Mouse (Mus musculus): ENCODE data around the gene Cd69.

Cd69 gene

GRCm38 (mm10) chr6:129248243-129248642 lies 27.0 kb downstream of the Cd69 start:
- no peak for DNase-seq (ENCODE audit: extremely low read depth, low read depth, low spot score)

GRCm38 (mm10) chr6:129246992-129247391 lies 28.2 kb downstream of the Cd69 start:
- DNase-seq (ENCODE audit: extremely low read depth, low read depth, low spot score) = no peak

GRCm38 (mm10) chr6:129245793-129246192 lies 29.4 kb downstream of the Cd69 start:
- no peak for DNase-seq (ENCODE audit: extremely low read depth, low read depth, low spot score)

- no peak for DNase-seq (ENCODE audit: extremely low read depth, low read depth, low spot score)
Measured at GRCm38 (mm10) chr6:129241907-129242306, 33.3 kb downstream of the Cd69 start.

- DNase-seq (ENCODE audit: extremely low read depth, low read depth, low spot score) = no peak
Measured at GRCm38 (mm10) chr6:129241471-129241870, 33.8 kb downstream of the Cd69 start.

- no peak for DNase-seq (ENCODE audit: extremely low read depth, low read depth, low spot score)
Measured at GRCm38 (mm10) chr6:129239564-129240248, 35.5 kb downstream of the Cd69 start.

GRCm38 (mm10) chr6:129238275-129239038 lies 36.8 kb downstream of the Cd69 start:
- DNase-seq (ENCODE audit: extremely low read depth, low read depth, low spot score) = no peak

- DNase-seq (ENCODE audit: extremely low read depth, low read depth, low spot score) = no peak
Measured at GRCm38 (mm10) chr6:129237350-129238274, 37.6 kb downstream of the Cd69 start.

GRCm38 (mm10) chr6:129236652-129237342 lies 38.4 kb downstream of the Cd69 start:
- peak; percentile 98 for DNase-seq (ENCODE audit: extremely low read depth, low read depth, low spot score)

GRCm38 (mm10) chr6:129235855-129236461 lies 39.3 kb downstream of the Cd69 start:
- DNase-seq (ENCODE audit: extremely low read depth, low read depth, low spot score) = peak; percentile 88

GRCm38 (mm10) chr6:129234456-129235360 lies 40.5 kb downstream of the Cd69 start:
- DNase-seq (ENCODE audit: extremely low read depth, low read depth, low spot score) = no peak

GRCm38 (mm10) chr6:129233955-129234369 lies 41.3 kb downstream of the Cd69 start:
- DNase-seq (ENCODE audit: extremely low read depth, low read depth, low spot score) = no peak

GRCm38 (mm10) chr6:129233366-129233954 lies 41.8 kb downstream of the Cd69 start:
- DNase-seq (ENCODE audit: extremely low read depth, low read depth, low spot score) = no peak

GRCm38 (mm10) chr6:129232842-129233205 lies 42.4 kb downstream of the Cd69 start:
- peak; percentile 87 for DNase-seq (ENCODE audit: extremely low read depth, low read depth, low spot score)

- no peak for DNase-seq (ENCODE audit: extremely low read depth, low read depth, low spot score)
Measured at GRCm38 (mm10) chr6:129232005-129232841, 43.0 kb downstream of the Cd69 start.

- no peak for DNase-seq (ENCODE audit: extremely low read depth, low read depth, low spot score)
Measured at GRCm38 (mm10) chr6:129229774-129230578, 45.3 kb downstream of the Cd69 start.

Data from fat pad, adult 2 months (tissue).